9 mouse cellular contexts compared by ENCODE assay signal in the genomic region with DNA sequence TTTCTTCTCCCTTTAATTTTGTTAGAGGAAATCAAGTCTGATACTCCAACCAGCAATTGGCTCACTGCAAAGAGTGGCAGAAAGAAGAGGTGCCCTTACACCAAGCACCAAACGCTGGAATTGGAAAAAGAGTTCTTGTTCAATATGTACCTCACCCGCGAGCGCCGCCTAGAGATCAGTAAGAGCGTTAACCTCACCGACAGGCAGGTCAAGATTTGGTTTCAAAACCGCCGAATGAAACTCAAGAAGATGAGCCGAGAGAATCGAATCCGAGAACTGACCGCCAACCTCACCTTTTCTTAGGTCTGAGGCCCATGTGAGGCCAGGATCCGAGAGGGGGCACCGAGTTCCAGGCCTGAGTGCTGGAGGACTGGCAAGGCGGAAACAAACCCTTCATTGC. TPM values are rescaled to one million over a fixed set of nuclear protein-coding genes. Genes with fewer than 3 reads are reported as not detected.
DNase-seq lines count a peak whose midpoint lies in the region; ATAC-seq and TF ChIP-seq lines count a peak whose summit lies in the region.
"Had no signal": no experiment of that assay in that cellular context is flagged by ENCODE, and none has a peak within 500 bp of the region (broad histone marks: within the 10 kb centered on the region; RNA-seq: fewer than 3 reads in every experiment).

No protein-coding gene starts in this region.

- no peaks in the 10 kb centered on the region for H3K36me3 ChIP-seq in forebrain, postnatal 0 days (ENCODE audit: insufficient read depth)
- H3K36me3 ChIP-seq in forebrain, embryonic 16.5 days (ENCODE audit: control insufficient read depth, insufficient read depth), result no peaks in the 10 kb centered on the region
- no peaks in the 10 kb centered on the region for H3K36me3 ChIP-seq in embryonic facial prominence, embryonic 11.5 days (replicated peaks; ENCODE audit: control insufficient read depth, insufficient read depth, low read depth, low read length)
- H3K36me3 ChIP-seq in limb, embryonic 12.5 days, result peaks cover 22% of the 10 kb centered on the region
- H3K36me3 ChIP-seq: forebrain, embryonic 15.5 days had no signal

- H3K9me3 ChIP-seq in forebrain, postnatal 0 days (ENCODE audit: low read length), result 0 out of 2 replicates have a peak, but pooled peaks cover 4% of the 10 kb centered on the region
- no peaks in the 10 kb centered on the region for H3K9me3 ChIP-seq in forebrain, embryonic 16.5 days (ENCODE audit: control insufficient read depth, low read length)
- H3K9me3 ChIP-seq in embryonic facial prominence, embryonic 11.5 days (replicated peaks; ENCODE audit: control insufficient read depth, low read length), result no peaks in the 10 kb centered on the region
- no peaks in the 10 kb centered on the region for H3K9me3 ChIP-seq in limb, embryonic 12.5 days
- H3K9me3 ChIP-seq: forebrain, embryonic 15.5 days had no signal

- 2% methylated on average over 16 of the region's 16 CpGs for WGBS in forebrain, postnatal 0 days
- WGBS in forebrain, embryonic 16.5 days, result under 1% methylated on average over 16 of the region's 16 CpGs
- WGBS in embryonic facial prominence, embryonic 11.5 days, result under 1% methylated on average over 16 of the region's 16 CpGs
- WGBS in limb, embryonic 12.5 days, result 4% methylated on average over 16 of the region's 16 CpGs

- peaks cover 87% of the 10 kb centered on the region for H3K27me3 ChIP-seq in forebrain, postnatal 0 days (ENCODE audit: insufficient read depth, low read length)
- peaks cover 86% of the 10 kb centered on the region for H3K27me3 ChIP-seq in forebrain, embryonic 16.5 days (replicated peaks; ENCODE audit: control insufficient read depth, insufficient read depth, low read length)
- H3K27me3 ChIP-seq in embryonic facial prominence, embryonic 11.5 days (ENCODE audit: control insufficient read depth, insufficient read depth, low read length), result peaks cover 85% of the 10 kb centered on the region
- H3K27me3 ChIP-seq in limb, embryonic 12.5 days, result peaks cover 49% of the 10 kb centered on the region

- no peak overlapping the region for H3K27ac ChIP-seq in forebrain, postnatal 0 days (ENCODE audit: low read depth, low read length)
- H3K27ac ChIP-seq in forebrain, embryonic 16.5 days (ENCODE audit: low read length), result no peak overlapping the region
- H3K27ac ChIP-seq in embryonic facial prominence, embryonic 11.5 days (replicated peaks; ENCODE audit: low read depth, low read length), result no peak overlapping the region
- H3K27ac ChIP-seq in limb, embryonic 12.5 days, result peak overlapping the region; percentile 96
- H3K27ac ChIP-seq: forebrain, embryonic 15.5 days had no signal

- TF ChIP-seq CTCF in forebrain, postnatal 0 days (IDR thresholded peaks at IDR 0.05; ENCODE audit: low read depth), result peak; percentile 22; the same call in 1 of the 2 replicates

- ATAC-seq in forebrain, postnatal 0 days, result no peak
- no peak for ATAC-seq in forebrain, embryonic 16.5 days
- no peak for ATAC-seq in embryonic facial prominence, embryonic 11.5 days (replicated peaks; ENCODE audit: insufficient number of reproducible peaks, low FRiP score, low TSS enrichment, low read depth)
- ATAC-seq in limb, embryonic 12.5 days (ENCODE audit: insufficient number of reproducible peaks, insufficient read depth, low FRiP score, low TSS enrichment, low read depth), result no peak
- ATAC-seq: forebrain, embryonic 15.5 days had no signal

- no peak overlapping the region for H3K4me2 ChIP-seq in forebrain, postnatal 0 days (ENCODE audit: low read depth)
- H3K4me2 ChIP-seq in forebrain, embryonic 16.5 days (ENCODE audit: low read length), result no peak overlapping the region
- no peak overlapping the region for H3K4me2 ChIP-seq in embryonic facial prominence, embryonic 11.5 days (ENCODE audit: low read depth, low read length)
- peak overlapping the region; percentile 92 for H3K4me2 ChIP-seq in limb, embryonic 12.5 days
- H3K4me2 ChIP-seq: forebrain, embryonic 15.5 days had no signal

- DNase-seq in forebrain, postnatal 0 days, result no peak
- peak; percentile 12 for DNase-seq in 416B (ENCODE audit: low read depth)
- DNase-seq in embryonic facial prominence, embryonic 11.5 days (ENCODE audit: low spot score), result peak; percentile 68
- DNase-seq in spleen, adult 18-20 months, result no peak
- DNase-seq in left cerebral cortex, postnatal 10 days (ENCODE audit: extremely low spot score in 1 of 2, low spot score in 2 of 2), result no peak
- DNase-seq in left cerebral cortex, postnatal 4 days, result no peak

- H3K9ac ChIP-seq in forebrain, postnatal 0 days, result no peak overlapping the region
- no peak overlapping the region for H3K9ac ChIP-seq in forebrain, embryonic 16.5 days (replicated peaks; ENCODE audit: low read depth, low read length)
- no peak overlapping the region for H3K9ac ChIP-seq in embryonic facial prominence, embryonic 11.5 days (replicated peaks; ENCODE audit: low read length)
- H3K9ac ChIP-seq in limb, embryonic 12.5 days (replicated peaks), result peak overlapping the region; percentile 93
- H3K9ac ChIP-seq: forebrain, embryonic 15.5 days had no signal

- no peaks in the 10 kb centered on the region for H3K4me1 ChIP-seq in forebrain, postnatal 0 days (ENCODE audit: insufficient read depth)
- peaks cover 13% of the 10 kb centered on the region for H3K4me1 ChIP-seq in forebrain, embryonic 16.5 days (replicated peaks; ENCODE audit: control insufficient read depth, insufficient read depth, low read length)
- no peaks in the 10 kb centered on the region; the same call in 1 of the 2 replicates for H3K4me1 ChIP-seq in embryonic facial prominence, embryonic 11.5 days (ENCODE audit: control insufficient read depth, insufficient read depth, low read length)
- peaks cover 68% of the 10 kb centered on the region for H3K4me1 ChIP-seq in limb, embryonic 12.5 days (replicated peaks)

- no peak overlapping the region for H3K4me3 ChIP-seq in forebrain, postnatal 0 days (ENCODE audit: low read depth, low read length)
- no peak overlapping the region for H3K4me3 ChIP-seq in forebrain, embryonic 16.5 days (replicated peaks; ENCODE audit: low read length)
- H3K4me3 ChIP-seq in embryonic facial prominence, embryonic 11.5 days (ENCODE audit: low read depth, low read length), result no peak overlapping the region
- H3K4me3 ChIP-seq in limb, embryonic 12.5 days (replicated peaks), result peak overlapping the region; percentile 66
- H3K4me3 ChIP-seq: forebrain, embryonic 15.5 days had no signal

- intact Hi-C loops in left cerebral cortex, postnatal 10 days (cut with DNase I), result loop anchor here (5.0 kb wide), 1 partner anchor 37 kb away; a partner anchor contains a TSS
- intact Hi-C loops in left cerebral cortex, postnatal 4 days (cut with DNase I), result loop anchor here (10.0 kb wide), 1 partner anchor 1411 kb away; no protein-coding TSS in a partner anchor

RNA-seq across cellular contexts. Expression of a gene that starts 2.3 kb away (rescaled TPM):
- not detected in 2 replicates for total RNA-seq in forebrain, postnatal 0 days (2014; rRNA removed)
- not detected in 2 replicates for polyA plus RNA-seq in forebrain, postnatal 0 days (2015; fragmentation: Nextera tagmentation; extraction: Ambion mirVana)
- not detected in 2 replicates for polyA plus RNA-seq in forebrain, embryonic 16.5 days (2015; fragmentation: Nextera tagmentation; extraction: Ambion mirVana)
- polyA plus RNA-seq in embryonic facial prominence, embryonic 11.5 days (2014; fragmentation: Nextera tagmentation; extraction: Ambion mirVana), result not detected in 2 replicates
- 39.5 and 42.0 TPM in 2 replicates for polyA plus RNA-seq in limb, embryonic 12.5 days (2016; fragmentation: Nextera tagmentation; extraction: Ambion mirVana)
- total RNA-seq in left cerebral cortex, postnatal 10 days (2021), result not detected
- not detected for total RNA-seq in left cerebral cortex, postnatal 4 days (2021)
- polyA plus RNA-seq: forebrain, embryonic 15.5 days had no signal

RNA-seq across cellular contexts. Expression of a gene that starts 3.5 kb away (rescaled TPM):
- not detected in 2 replicates for total RNA-seq in forebrain, postnatal 0 days (2014; rRNA removed)
- not detected in 2 replicates for polyA plus RNA-seq in forebrain, postnatal 0 days (2015; fragmentation: Nextera tagmentation; extraction: Ambion mirVana)
- not detected in 2 replicates for polyA plus RNA-seq in forebrain, embryonic 16.5 days (2015; fragmentation: Nextera tagmentation; extraction: Ambion mirVana)
- polyA plus RNA-seq in embryonic facial prominence, embryonic 11.5 days (2014; fragmentation: Nextera tagmentation; extraction: Ambion mirVana), result 0.10 TPM in 1 of 2 replicates, not detected in the other
- 17.8 and 19.2 TPM in 2 replicates for polyA plus RNA-seq in limb, embryonic 12.5 days (2016; fragmentation: Nextera tagmentation; extraction: Ambion mirVana)
- total RNA-seq in left cerebral cortex, postnatal 10 days (2021), result not detected
- total RNA-seq in left cerebral cortex, postnatal 4 days (2021), result not detected
- polyA plus RNA-seq: forebrain, embryonic 15.5 days had no signal

RNA-seq across cellular contexts. Expression of a gene that starts 10.3 kb away (rescaled TPM):
- total RNA-seq in forebrain, postnatal 0 days (2014; rRNA removed), result 0.10 TPM in 1 of 2 replicates, not detected in the other
- 0.22 TPM in 1 of 2 replicates, not detected in the other for polyA plus RNA-seq in forebrain, postnatal 0 days (2015; fragmentation: Nextera tagmentation; extraction: Ambion mirVana)
- polyA plus RNA-seq in forebrain, embryonic 16.5 days (2015; fragmentation: Nextera tagmentation; extraction: Ambion mirVana), result not detected in 2 replicates
- polyA plus RNA-seq in embryonic facial prominence, embryonic 11.5 days (2014; fragmentation: Nextera tagmentation; extraction: Ambion mirVana), result 0.18 and 0.71 TPM in 2 replicates
- polyA plus RNA-seq in limb, embryonic 12.5 days (2016; fragmentation: Nextera tagmentation; extraction: Ambion mirVana), result 7.5 and 7.8 TPM in 2 replicates
- not detected for total RNA-seq in left cerebral cortex, postnatal 10 days (2021)
- under 1 TPM; 0.22 to 0.76 TPM for total RNA-seq in left cerebral cortex, postnatal 4 days (2021)

RNA-seq across cellular contexts. Expression of a gene that starts 14.7 kb away (rescaled TPM):
- total RNA-seq in forebrain, postnatal 0 days (2014; rRNA removed), result not detected in 2 replicates
- not detected in 2 replicates for polyA plus RNA-seq in forebrain, postnatal 0 days (2015; fragmentation: Nextera tagmentation; extraction: Ambion mirVana)
- not detected in 2 replicates for polyA plus RNA-seq in forebrain, embryonic 16.5 days (2015; fragmentation: Nextera tagmentation; extraction: Ambion mirVana)
- not detected in 2 replicates for polyA plus RNA-seq in embryonic facial prominence, embryonic 11.5 days (2014; fragmentation: Nextera tagmentation; extraction: Ambion mirVana)
- 55.4 and 62.0 TPM in 2 replicates for polyA plus RNA-seq in limb, embryonic 12.5 days (2016; fragmentation: Nextera tagmentation; extraction: Ambion mirVana)
- not detected for total RNA-seq in left cerebral cortex, postnatal 10 days (2021)
- not detected for total RNA-seq in left cerebral cortex, postnatal 4 days (2021)
- polyA plus RNA-seq: forebrain, embryonic 15.5 days had no signal

RNA-seq across cellular contexts. Expression of a gene that starts 17.7 kb away (rescaled TPM):
- total RNA-seq in forebrain, postnatal 0 days (2014; rRNA removed), result not detected in 2 replicates
- not detected in 2 replicates for polyA plus RNA-seq in forebrain, postnatal 0 days (2015; fragmentation: Nextera tagmentation; extraction: Ambion mirVana)
- not detected in 2 replicates for polyA plus RNA-seq in forebrain, embryonic 16.5 days (2015; fragmentation: Nextera tagmentation; extraction: Ambion mirVana)
- 2.7 and 2.9 TPM in 2 replicates for polyA plus RNA-seq in embryonic facial prominence, embryonic 11.5 days (2014; fragmentation: Nextera tagmentation; extraction: Ambion mirVana)
- 1.4 and 1.5 TPM in 2 replicates for polyA plus RNA-seq in limb, embryonic 12.5 days (2016; fragmentation: Nextera tagmentation; extraction: Ambion mirVana)
- total RNA-seq in left cerebral cortex, postnatal 10 days (2021), result not detected
- total RNA-seq in left cerebral cortex, postnatal 4 days (2021), result not detected
- polyA plus RNA-seq: forebrain, embryonic 15.5 days had no signal

Comparison
In these comparisons a context has a peak if more than half of its experiments do, and no peak if none do; other contexts are left out.
1. DNase-seq: peak in 416B (single experiment) and embryonic facial prominence, embryonic 11.5 days (single experiment); none in forebrain, postnatal 0 days (single experiment), spleen, adult 18-20 months (0 of 2), left cerebral cortex, postnatal 10 days (0 of 2) and left cerebral cortex, postnatal 4 days (single experiment).
2. RNA of a gene that starts 2.3 kb away (polyA plus RNA-seq): 39.5 to 42.0 TPM in limb, embryonic 12.5 days; not detected in embryonic facial prominence, embryonic 11.5 days, not detected in forebrain, postnatal 0 days and not detected in forebrain, embryonic 16.5 days; every median in the first group is over 10 times any median in the second.
3. RNA of a gene that starts 3.5 kb away (polyA plus RNA-seq): 17.8 to 19.2 TPM in limb, embryonic 12.5 days; 0.10 TPM in embryonic facial prominence, embryonic 11.5 days, not detected in forebrain, postnatal 0 days and not detected in forebrain, embryonic 16.5 days; every median in the first group is over 10 times any median in the second.